Mouse (Mus musculus): ENCODE results near the gene Gm49601. TPM values are rescaled to one million over a fixed set of nuclear protein-coding genes. Genes with fewer than 3 reads are reported as not detected.

Gene Gm49601
- polyA plus RNA-seq, 1 experiment from 2014 or later, result 2.1 TPM

GRCm38 (mm10) chr16:18644485-18644884 is 18.3 kb upstream of the Gm49601 start:
- H3K4me2 ChIP-seq (replicated peaks; ENCODE audit: low read depth, low read length), result no peak overlapping the region
- no peak overlapping the region for H3K27ac ChIP-seq (ENCODE audit: low read length)
- no peaks in the 10 kb centered on the region for H3K36me3 ChIP-seq (ENCODE audit: insufficient read depth, low read length)
- no peak for ATAC-seq (ENCODE audit: low FRiP score, low TSS enrichment)
- H3K4me3 ChIP-seq (ENCODE audit: low read length), result no peak overlapping the region
- H3K9me3 ChIP-seq (ENCODE audit: low read length), result no peaks in the 10 kb centered on the region
- H3K4me1 ChIP-seq (ENCODE audit: insufficient read depth, low read length), result no peaks in the 10 kb centered on the region
- 75% methylated on average over 4 of the region's 4 CpGs for WGBS
- H3K9ac ChIP-seq (replicated peaks; ENCODE audit: low read length), result no peak overlapping the region
- no peaks in the 10 kb centered on the region for H3K27me3 ChIP-seq (ENCODE audit: insufficient read depth, low read length)

GRCm38 (mm10) chr16:18643406-18643998 is 17.3 kb upstream of the Gm49601 start:
- Histone ChIP-seq H3K27me3 (ENCODE audit: insufficient read depth, low read length) (no peaks in the 10 kb centered on the region), H3K9me3 (ENCODE audit: low read length) (no peaks in the 10 kb centered on the region), H3K4me1 (ENCODE audit: insufficient read depth, low read length) (no peaks in the 10 kb centered on the region), H3K27ac (ENCODE audit: low read length) (no peak overlapping the region), H3K4me3 (ENCODE audit: low read length) (no peak overlapping the region), H3K4me2 (replicated peaks; ENCODE audit: low read depth, low read length) (no peak overlapping the region), H3K9ac (replicated peaks; ENCODE audit: low read length) (no peak overlapping the region), H3K36me3 (ENCODE audit: insufficient read depth, low read length) (no peaks in the 10 kb centered on the region)
- WGBS, result 72% methylated on average over 11 of the region's 11 CpGs
- ATAC-seq (ENCODE audit: low FRiP score, low TSS enrichment), result no peak

DNA sequence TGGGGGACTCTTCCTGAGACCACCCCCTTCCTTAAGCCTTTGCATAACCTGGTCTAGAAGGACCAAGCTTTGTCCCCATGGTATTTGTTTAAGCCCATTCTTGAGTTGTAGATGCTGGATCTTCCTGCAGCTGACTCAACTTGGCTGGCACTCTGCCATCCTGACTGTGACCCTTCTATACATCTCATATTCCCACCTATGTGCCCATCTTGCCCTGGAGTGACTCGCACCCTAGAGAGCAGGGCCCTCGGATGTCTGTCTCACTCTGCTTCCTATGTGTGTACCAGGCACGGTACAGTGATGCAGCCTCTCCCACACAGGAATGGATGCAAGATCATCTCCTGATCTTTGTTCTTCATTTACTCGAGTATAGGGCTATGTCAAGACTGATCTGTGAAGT is 16.7 kb upstream of the Gm49601 start:
- 80% methylated on average over 4 of the region's 4 CpGs for WGBS
- no peaks in the 10 kb centered on the region for H3K36me3 ChIP-seq (ENCODE audit: insufficient read depth, low read length)
- H3K9ac ChIP-seq (replicated peaks; ENCODE audit: low read length), result no peak overlapping the region
- H3K27ac ChIP-seq (ENCODE audit: low read length), result no peak overlapping the region
- no peaks in the 10 kb centered on the region for H3K27me3 ChIP-seq (ENCODE audit: insufficient read depth, low read length)
- H3K4me1 ChIP-seq (ENCODE audit: insufficient read depth, low read length), result no peaks in the 10 kb centered on the region
- H3K4me3 ChIP-seq (ENCODE audit: low read length), result no peak overlapping the region
- H3K9me3 ChIP-seq (ENCODE audit: low read length), result no peaks in the 10 kb centered on the region
- no peak overlapping the region for H3K4me2 ChIP-seq (replicated peaks; ENCODE audit: low read depth, low read length)
- no peak for ATAC-seq (ENCODE audit: low FRiP score, low TSS enrichment)

GRCm38 (mm10) chr16:18642291-18642690 is 16.1 kb upstream of the Gm49601 start:
- H3K9ac ChIP-seq (replicated peaks; ENCODE audit: low read length), result no peak overlapping the region
- no peaks in the 10 kb centered on the region for H3K27me3 ChIP-seq (ENCODE audit: insufficient read depth, low read length)
- 47% methylated on average over 7 of the region's 7 CpGs for WGBS
- H3K9me3 ChIP-seq (ENCODE audit: low read length), result no peaks in the 10 kb centered on the region
- no peaks in the 10 kb centered on the region for H3K36me3 ChIP-seq (ENCODE audit: insufficient read depth, low read length)
- no peak for ATAC-seq (ENCODE audit: low FRiP score, low TSS enrichment)
- no peak overlapping the region for H3K4me2 ChIP-seq (replicated peaks; ENCODE audit: low read depth, low read length)
- H3K4me3 ChIP-seq (ENCODE audit: low read length), result no peak overlapping the region
- H3K27ac ChIP-seq (ENCODE audit: low read length), result no peak overlapping the region
- no peaks in the 10 kb centered on the region for H3K4me1 ChIP-seq (ENCODE audit: insufficient read depth, low read length)

GRCm38 (mm10) chr16:18639382-18639929 is 13.2 kb upstream of the Gm49601 start:
- Histone ChIP-seq H3K27me3 (ENCODE audit: insufficient read depth, low read length) (no peaks in the 10 kb centered on the region), H3K4me1 (ENCODE audit: insufficient read depth, low read length) (no peaks in the 10 kb centered on the region), H3K36me3 (ENCODE audit: insufficient read depth, low read length) (no peaks in the 10 kb centered on the region), H3K27ac (ENCODE audit: low read length) (no peak overlapping the region), H3K9ac (replicated peaks; ENCODE audit: low read length) (no peak overlapping the region), H3K4me3 (ENCODE audit: low read length) (no peak overlapping the region), H3K4me2 (replicated peaks; ENCODE audit: low read depth, low read length) (no peak overlapping the region), H3K9me3 (ENCODE audit: low read length) (no peaks in the 10 kb centered on the region)
- no peak for ATAC-seq (ENCODE audit: low FRiP score, low TSS enrichment)
- whole genome bisulfite sequencing, result 90% methylated on average over 1 of the region's 1 CpGs

- Histone ChIP-seq H3K4me1 (ENCODE audit: insufficient read depth, low read length) (no peaks in the 10 kb centered on the region), H3K4me2 (replicated peaks; ENCODE audit: low read depth, low read length) (no peak overlapping the region), H3K4me3 (ENCODE audit: low read length) (no peak overlapping the region), H3K27me3 (ENCODE audit: insufficient read depth, low read length) (no peaks in the 10 kb centered on the region), H3K27ac (ENCODE audit: low read length) (no peak overlapping the region), H3K9me3 (ENCODE audit: low read length) (no peaks in the 10 kb centered on the region), H3K9ac (replicated peaks; ENCODE audit: low read length) (no peak overlapping the region), H3K36me3 (ENCODE audit: insufficient read depth, low read length) (no peaks in the 10 kb centered on the region)
- ATAC-seq (ENCODE audit: low FRiP score, low TSS enrichment), result no peak
- 47% methylated on average over 2 of the region's 2 CpGs for WGBS
Measured at GRCm38 (mm10) chr16:18638396-18638795, 12.2 kb upstream of the Gm49601 start.

DNA sequence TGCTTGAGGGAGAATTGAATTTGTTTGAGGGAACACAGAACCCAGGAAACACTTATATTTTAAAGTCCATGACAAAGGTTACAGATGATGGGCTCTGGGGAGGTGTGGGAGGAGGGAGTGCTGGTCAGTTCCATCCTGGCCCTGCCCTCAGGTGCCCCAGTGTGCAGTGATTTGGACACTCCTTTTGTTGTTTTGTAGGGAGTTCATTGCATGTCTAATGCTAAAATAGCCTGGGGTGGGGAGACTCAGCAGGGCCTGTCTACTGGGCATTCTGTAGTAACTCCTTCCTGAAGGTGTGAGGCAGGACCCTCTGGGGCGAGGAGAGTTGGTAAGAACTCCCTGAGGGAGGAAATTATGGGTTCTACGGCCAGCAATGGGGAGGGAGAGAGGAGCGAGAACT is 10.6 kb upstream of the Gm49601 start:
- Histone ChIP-seq H3K4me3 (ENCODE audit: low read length) (no peak overlapping the region), H3K4me1 (ENCODE audit: insufficient read depth, low read length) (no peaks in the 10 kb centered on the region), H3K9ac (replicated peaks; ENCODE audit: low read length) (no peak overlapping the region), H3K27me3 (ENCODE audit: insufficient read depth, low read length) (no peaks in the 10 kb centered on the region), H3K4me2 (replicated peaks; ENCODE audit: low read depth, low read length) (no peak overlapping the region), H3K36me3 (ENCODE audit: insufficient read depth, low read length) (no peaks in the 10 kb centered on the region), H3K27ac (ENCODE audit: low read length) (no peak overlapping the region), H3K9me3 (ENCODE audit: low read length) (no peaks in the 10 kb centered on the region)
- 40% methylated on average over 3 of the region's 3 CpGs for WGBS
- 0 out of 2 replicates have a peak, but pooled peaks have one; percentile 39 for ATAC-seq (ENCODE audit: low FRiP score, low TSS enrichment)

- no peak overlapping the region for H3K4me3 ChIP-seq (ENCODE audit: low read length)
- H3K36me3 ChIP-seq (ENCODE audit: insufficient read depth, low read length), result no peaks in the 10 kb centered on the region
- H3K4me1 ChIP-seq (ENCODE audit: insufficient read depth, low read length), result no peaks in the 10 kb centered on the region
- ATAC-seq (ENCODE audit: low FRiP score, low TSS enrichment), result peak; percentile 44; the same call in 1 of the 2 replicates
- H3K9me3 ChIP-seq (ENCODE audit: low read length), result no peaks in the 10 kb centered on the region
- 42% methylated on average over 5 of the region's 5 CpGs for whole genome bisulfite sequencing
- H3K9ac ChIP-seq (replicated peaks; ENCODE audit: low read length), result no peak overlapping the region
- no peak overlapping the region for H3K4me2 ChIP-seq (replicated peaks; ENCODE audit: low read depth, low read length)
- H3K27ac ChIP-seq (ENCODE audit: low read length), result no peak overlapping the region
- H3K27me3 ChIP-seq (ENCODE audit: insufficient read depth, low read length), result no peaks in the 10 kb centered on the region
Measured at GRCm38 (mm10) chr16:18636401-18636800, 10.2 kb upstream of the Gm49601 start.

DNA sequence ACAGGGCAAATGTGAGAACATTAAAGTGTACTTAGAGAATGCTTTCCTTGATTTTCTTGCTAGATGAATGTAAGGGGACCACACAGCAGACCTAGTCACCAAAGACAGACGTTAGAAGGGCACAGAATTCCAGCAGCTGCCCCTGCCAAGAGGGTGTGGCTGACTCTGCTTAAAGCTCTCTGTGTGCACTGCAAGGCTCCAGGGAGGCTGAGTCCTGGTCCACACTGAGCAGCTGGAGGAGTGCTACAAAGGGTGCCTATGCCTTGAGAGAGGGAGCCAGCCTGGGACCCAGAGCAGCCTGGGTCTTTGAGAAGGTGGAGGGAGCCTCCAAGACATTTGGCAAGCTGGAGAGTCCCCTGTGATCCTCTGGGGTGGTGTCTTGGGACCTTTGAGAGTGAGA is 7.1 kb upstream of the Gm49601 start:
- no peak overlapping the region for H3K27ac ChIP-seq (ENCODE audit: low read length)
- H3K27me3 ChIP-seq (ENCODE audit: insufficient read depth, low read length), result no peaks in the 10 kb centered on the region
- H3K4me3 ChIP-seq (ENCODE audit: low read length), result no peak overlapping the region
- no peak overlapping the region for H3K4me2 ChIP-seq (replicated peaks; ENCODE audit: low read depth, low read length)
- H3K4me1 ChIP-seq (ENCODE audit: insufficient read depth, low read length), result peaks cover 7% of the 10 kb centered on the region
- H3K36me3 ChIP-seq (ENCODE audit: insufficient read depth, low read length), result no peaks in the 10 kb centered on the region
- ATAC-seq (ENCODE audit: low FRiP score, low TSS enrichment), result no peak
- 25% methylated on average over 1 of the region's 1 CpGs for WGBS
- no peak overlapping the region for H3K9ac ChIP-seq (replicated peaks; ENCODE audit: low read length)
- no peaks in the 10 kb centered on the region for H3K9me3 ChIP-seq (ENCODE audit: low read length)

DNA sequence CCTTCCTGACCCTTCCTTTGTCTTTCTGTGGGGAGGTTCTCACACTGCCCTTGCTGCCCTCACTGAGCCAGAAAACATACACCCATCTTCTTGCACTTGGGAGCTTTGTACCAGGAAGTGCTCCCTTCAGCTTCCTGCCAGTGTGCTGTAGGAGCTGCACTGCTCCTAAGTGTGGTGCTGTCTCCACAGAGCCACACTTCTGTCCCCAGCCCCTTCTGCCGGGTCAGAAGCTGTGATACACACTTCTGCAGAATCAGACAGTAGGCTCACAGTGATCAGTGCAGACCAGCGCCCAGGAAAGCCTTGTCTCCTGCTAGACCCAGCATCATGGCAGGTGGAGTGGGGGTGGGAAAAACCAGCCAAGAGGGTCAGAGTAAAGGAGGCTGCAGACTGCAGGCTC is 6.6 kb upstream of the Gm49601 start:
- ATAC-seq (ENCODE audit: low FRiP score, low TSS enrichment), result no peak
- peaks cover 7% of the 10 kb centered on the region for H3K4me1 ChIP-seq (ENCODE audit: insufficient read depth, low read length)
- whole genome bisulfite sequencing, result 45% methylated on average over 2 of the region's 2 CpGs
- no peaks in the 10 kb centered on the region for H3K36me3 ChIP-seq (ENCODE audit: insufficient read depth, low read length)
- H3K4me2 ChIP-seq (replicated peaks; ENCODE audit: low read depth, low read length), result no peak overlapping the region
- H3K27ac ChIP-seq (ENCODE audit: low read length), result no peak overlapping the region
- H3K27me3 ChIP-seq (ENCODE audit: insufficient read depth, low read length), result peaks cover 3% of the 10 kb centered on the region; the same call in 1 of the 2 replicates
- no peak overlapping the region for H3K4me3 ChIP-seq (ENCODE audit: low read length)
- no peaks in the 10 kb centered on the region for H3K9me3 ChIP-seq (ENCODE audit: low read length)
- no peak overlapping the region for H3K9ac ChIP-seq (replicated peaks; ENCODE audit: low read length)
